ENCODE assay signal across 12 mouse cellular contexts in the genomic region with DNA sequence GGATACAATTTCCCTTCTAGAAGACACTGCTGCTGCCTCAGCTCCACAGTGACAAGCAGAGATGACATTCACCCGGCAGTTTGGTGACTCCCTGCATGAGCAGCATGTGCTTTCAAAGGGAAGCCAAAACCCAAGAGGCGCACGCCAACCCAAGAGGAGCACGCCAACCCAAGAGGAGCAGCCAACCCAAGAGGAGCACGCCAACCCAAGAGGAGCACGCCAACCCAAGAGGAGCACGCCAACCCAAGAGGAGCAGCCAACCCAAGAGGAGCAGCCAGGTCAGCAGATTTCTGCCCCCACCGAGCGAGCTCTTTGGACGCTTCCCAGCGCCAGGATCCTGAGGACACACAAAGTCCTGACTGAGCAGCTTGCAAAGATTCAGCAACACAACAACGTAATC. TPM values are rescaled to one million over a fixed set of nuclear protein-coding genes. Genes with fewer than 3 reads are reported as not detected.
A peak's percentile ranks its signal among the peaks of the same experiment; 100 is the strongest.
DNase-seq lines count a peak whose midpoint lies in the region; ATAC-seq lines count a peak whose summit lies in the region.
"Had no signal": no experiment of that assay in that cellular context is flagged by ENCODE, and none has a peak within 500 bp of the region (broad histone marks: within the 10 kb centered on the region; RNA-seq: fewer than 3 reads in every experiment).

No protein-coding gene starts in this region.

- H3K36me3 ChIP-seq in forebrain, embryonic 14.5 days (ENCODE audit: control insufficient read depth, insufficient read depth, low read length): peaks cover 56% of the 10 kb centered on the region
- H3K36me3 ChIP-seq in forebrain, embryonic 11.5 days (ENCODE audit: control insufficient read depth, insufficient read depth, low read length): no peaks in the 10 kb centered on the region
- H3K36me3 ChIP-seq: G1E had no signal

- no peak overlapping the region for H3K4me3 ChIP-seq in forebrain, embryonic 14.5 days (ENCODE audit: low read depth, low read length)
- H3K4me3 ChIP-seq in forebrain, embryonic 11.5 days (ENCODE audit: low read depth, low read length): no peak overlapping the region
- H3K4me3 ChIP-seq: midbrain, embryonic 15.5 days had no signal

- no peak overlapping the region for H3K27ac ChIP-seq in forebrain, embryonic 14.5 days (ENCODE audit: low read depth, low read length)
- no peak overlapping the region for H3K27ac ChIP-seq in forebrain, embryonic 11.5 days (ENCODE audit: low read depth, low read length)
- H3K27ac ChIP-seq: hindbrain, postnatal 0 days; liver, embryonic 14.5 days; midbrain, embryonic 15.5 days had no signal

- no peaks in the 10 kb centered on the region for H3K27me3 ChIP-seq in forebrain, embryonic 14.5 days (replicated peaks; ENCODE audit: control insufficient read depth, insufficient read depth, low read length)
- H3K27me3 ChIP-seq in forebrain, embryonic 11.5 days (ENCODE audit: control insufficient read depth, insufficient read depth, low read length): no peaks in the 10 kb centered on the region
- H3K27me3 ChIP-seq: midbrain, embryonic 15.5 days had no signal

- ATAC-seq in forebrain, embryonic 14.5 days: no peak
- ATAC-seq in forebrain, embryonic 11.5 days (replicated peaks; ENCODE audit: low FRiP score): no peak
- ATAC-seq: hindbrain, postnatal 0 days; midbrain, embryonic 15.5 days had no signal

- peak; percentile 20 for DNase-seq in forebrain, embryonic 14.5 days (ENCODE audit: low spot score)
- no peak for DNase-seq in forebrain, embryonic 11.5 days (ENCODE audit: low spot score)
- peak; percentile 15 for DNase-seq in lung, postnatal 10 days
- no peak for DNase-seq in lung, adult 18-20 months
- peak; percentile 33 for DNase-seq in fibroblast of lung, adult 2 months (ENCODE audit: low read depth)
- peak; percentile 66 to 70 for DNase-seq in layer of hippocampus, postnatal 10 days (ENCODE audit: low spot score in 2 of 2)
- no peak for DNase-seq in spleen, postnatal 14 days (ENCODE audit: low spot score in 2 of 2)
- no peak for DNase-seq in thymus, postnatal 14 days

- no peak overlapping the region for H3K9ac ChIP-seq in forebrain, embryonic 14.5 days (ENCODE audit: low read length)
- no peak overlapping the region for H3K9ac ChIP-seq in forebrain, embryonic 11.5 days (ENCODE audit: low read length)
- H3K9ac ChIP-seq: liver, embryonic 14.5 days; midbrain, embryonic 15.5 days had no signal

- no peak overlapping the region for H3K4me2 ChIP-seq in forebrain, embryonic 14.5 days (ENCODE audit: low read length)
- H3K4me2 ChIP-seq in forebrain, embryonic 11.5 days (ENCODE audit: low read depth, low read length, severe bottlenecking): no peak overlapping the region
- H3K4me2 ChIP-seq: midbrain, embryonic 15.5 days had no signal

- WGBS in forebrain, embryonic 14.5 days: 92% methylated on average over 12 of the region's 12 CpGs
- WGBS in forebrain, embryonic 11.5 days: 97% methylated on average over 12 of the region's 12 CpGs

- no peaks in the 10 kb centered on the region for H3K4me1 ChIP-seq in forebrain, embryonic 14.5 days (ENCODE audit: control insufficient read depth, insufficient read depth, low read length)
- no peaks in the 10 kb centered on the region for H3K4me1 ChIP-seq in forebrain, embryonic 11.5 days (replicated peaks; ENCODE audit: control insufficient read depth, insufficient read depth, low read length)
- H3K4me1 ChIP-seq: midbrain, embryonic 15.5 days had no signal

- H3K9me3 ChIP-seq in forebrain, embryonic 14.5 days (replicated peaks; ENCODE audit: control insufficient read depth, low read length): no peaks in the 10 kb centered on the region
- H3K9me3 ChIP-seq in forebrain, embryonic 11.5 days (ENCODE audit: control insufficient read depth, low read length): no peaks in the 10 kb centered on the region
- H3K9me3 ChIP-seq: G1E; midbrain, embryonic 15.5 days had no signal

RNA-seq across cellular contexts. Expression of a gene that starts 23.6 kb away (rescaled TPM):
- polyA plus RNA-seq in forebrain, embryonic 14.5 days (2014; fragmentation: Nextera tagmentation; extraction: Ambion mirVana): 72.3 and 78.7 TPM in 2 replicates
- polyA plus RNA-seq in forebrain, embryonic 11.5 days (2014; fragmentation: Nextera tagmentation; extraction: Ambion mirVana): 48.0 and 49.2 TPM in 2 replicates
- 10 to 100 TPM; 62.3 to 64.3 TPM for total RNA-seq in layer of hippocampus, postnatal 10 days (2021)

RNA-seq across cellular contexts. Expression of a gene that starts 48.4 kb away (rescaled TPM):
- 5.9 and 7.8 TPM in 2 replicates for polyA plus RNA-seq in forebrain, embryonic 14.5 days (2014; fragmentation: Nextera tagmentation; extraction: Ambion mirVana)
- polyA plus RNA-seq in forebrain, embryonic 11.5 days (2014; fragmentation: Nextera tagmentation; extraction: Ambion mirVana): 1.4 and 2.5 TPM in 2 replicates
- total RNA-seq in layer of hippocampus, postnatal 10 days (2021): 10 to 100 TPM; 32.8 to 33.6 TPM
- total RNA-seq: G1E had no signal
- polyA plus RNA-seq: G1E had no signal

Comparison
In these comparisons a context has a peak if more than half of its experiments do, and no peak if none do; other contexts are left out.
1. DNase-seq: peak in forebrain, embryonic 14.5 days (single experiment), lung, postnatal 10 days (single experiment), fibroblast of lung, adult 2 months (single experiment) and layer of hippocampus, postnatal 10 days (2 of 2); none in forebrain, embryonic 11.5 days (single experiment), lung, adult 18-20 months (0 of 2), spleen, postnatal 14 days (0 of 2) and thymus, postnatal 14 days (single experiment).